Mouse (Mus musculus): ENCODE measurements around the gene Nrn1l.

GRCm38 (mm10) chr8:105942542-105942941 lies 49.2 kb downstream of the Nrn1l start:
- TF ChIP-seq CTCF (IDR thresholded peaks at IDR 0.05; ENCODE audit: borderline replicate concordance, insufficient read depth, low read depth, low read length) (no peak), POLR2A (IDR thresholded peaks at IDR 0.05; ENCODE audit: borderline replicate concordance, insufficient read depth, low read length) (no peak)
